Mouse (Mus musculus): ENCODE results near the gene Gm28051. TPM values are rescaled to one million over a fixed set of nuclear protein-coding genes. Genes with fewer than 3 reads are reported as not detected.
A peak's percentile ranks its signal among the peaks of the same experiment; 100 is the strongest.

The Gm28051 gene
- polyA plus RNA-seq, 1 experiment from 2014 or later, result not detected

- no peak overlapping the region for H3K9ac ChIP-seq (replicated peaks; ENCODE audit: low read length)
- ATAC-seq (ENCODE audit: low FRiP score, low TSS enrichment) (peak; percentile 64; the same call in 1 of the 2 replicates), DNase-seq (peak; percentile 87)
These were observed 37.8 kb downstream of the Gm28051 start for GRCm38 (mm10) chr12:102719552-102720315.

GRCm38 (mm10) chr12:102714654-102715395 lies 42.7 kb downstream of the Gm28051 start:
- H3K36me3 ChIP-seq (ENCODE audit: control insufficient read depth, insufficient read depth, low read length), result no peaks in the 10 kb centered on the region
- WGBS, result 85% methylated on average over 10 of the region's 10 CpGs
- ATAC-seq (ENCODE audit: low FRiP score, low TSS enrichment), result no peak

More at GRCm38 (mm10) chr12:102719552-102720315, 37.8 kb downstream of the Gm28051 start:
- WGBS, result 26% methylated on average over 13 of the region's 13 CpGs
- peak overlapping the region; percentile 27; the same call in 1 of the 2 replicates for H3K4me2 ChIP-seq (ENCODE audit: low read length)
- no peaks in the 10 kb centered on the region for H3K36me3 ChIP-seq (ENCODE audit: control insufficient read depth, insufficient read depth, low read length)
- no peak overlapping the region for H3K4me3 ChIP-seq (replicated peaks; ENCODE audit: low read depth, low read length)
- H3K27me3 ChIP-seq (ENCODE audit: control insufficient read depth, insufficient read depth, low read length), result no peaks in the 10 kb centered on the region
- no peaks in the 10 kb centered on the region for H3K4me1 ChIP-seq (ENCODE audit: control insufficient read depth, insufficient read depth, low read length)
- no peak overlapping the region for H3K27ac ChIP-seq (replicated peaks; ENCODE audit: low read depth, low read length)
- no peaks in the 10 kb centered on the region for H3K9me3 ChIP-seq (ENCODE audit: control insufficient read depth, low read length)

DNA sequence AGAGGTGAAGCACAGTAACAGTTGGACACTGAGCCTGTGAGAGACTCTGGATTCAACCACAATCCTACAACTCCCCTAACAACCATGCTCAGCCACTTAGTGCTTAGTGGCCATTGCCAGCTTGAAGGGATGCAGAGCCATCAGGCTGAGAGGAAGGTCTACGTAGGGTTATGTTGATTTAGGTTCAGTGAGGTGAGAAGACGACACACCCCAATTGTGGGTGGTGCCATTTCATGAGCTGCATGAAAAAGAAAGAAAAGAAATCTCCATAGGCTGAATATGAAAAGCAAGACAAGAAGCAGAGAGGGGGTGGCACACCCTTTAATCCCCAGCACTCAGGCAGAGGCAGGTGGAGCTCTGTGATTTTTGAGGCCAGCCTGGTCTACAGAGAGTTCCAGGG lies 43.4 kb downstream of the Gm28051 start:
- ATAC-seq (ENCODE audit: low FRiP score, low TSS enrichment) (no peak), DNase-seq (no peak)
- no peaks in the 10 kb centered on the region for H3K27me3 ChIP-seq (ENCODE audit: control insufficient read depth, insufficient read depth, low read length)
- no peaks in the 10 kb centered on the region for H3K4me1 ChIP-seq (ENCODE audit: control insufficient read depth, insufficient read depth, low read length)
- no peaks in the 10 kb centered on the region for H3K36me3 ChIP-seq (ENCODE audit: control insufficient read depth, insufficient read depth, low read length)
- H3K9me3 ChIP-seq (ENCODE audit: control insufficient read depth, low read length), result no peaks in the 10 kb centered on the region
- H3K4me3 ChIP-seq (replicated peaks; ENCODE audit: low read depth, low read length), result no peak overlapping the region
- no peak overlapping the region for H3K4me2 ChIP-seq (ENCODE audit: low read length)
- 67% methylated on average over 2 of the region's 2 CpGs for WGBS
- no peak overlapping the region for H3K9ac ChIP-seq (replicated peaks; ENCODE audit: low read length)
- H3K27ac ChIP-seq (replicated peaks; ENCODE audit: low read depth, low read length), result no peak overlapping the region

More at GRCm38 (mm10) chr12:102714654-102715395, 42.7 kb downstream of the Gm28051 start:
- Histone ChIP-seq H3K27me3 (ENCODE audit: control insufficient read depth, insufficient read depth, low read length) (no peaks in the 10 kb centered on the region), H3K27ac (replicated peaks; ENCODE audit: low read depth, low read length) (no peak overlapping the region), H3K4me2 (ENCODE audit: low read length) (no peak overlapping the region), H3K4me3 (replicated peaks; ENCODE audit: low read depth, low read length) (no peak overlapping the region), H3K9ac (replicated peaks; ENCODE audit: low read length) (no peak overlapping the region), H3K9me3 (ENCODE audit: control insufficient read depth, low read length) (no peaks in the 10 kb centered on the region), H3K4me1 (ENCODE audit: control insufficient read depth, insufficient read depth, low read length) (no peaks in the 10 kb centered on the region)
- DNase-seq, result no peak

DNA sequence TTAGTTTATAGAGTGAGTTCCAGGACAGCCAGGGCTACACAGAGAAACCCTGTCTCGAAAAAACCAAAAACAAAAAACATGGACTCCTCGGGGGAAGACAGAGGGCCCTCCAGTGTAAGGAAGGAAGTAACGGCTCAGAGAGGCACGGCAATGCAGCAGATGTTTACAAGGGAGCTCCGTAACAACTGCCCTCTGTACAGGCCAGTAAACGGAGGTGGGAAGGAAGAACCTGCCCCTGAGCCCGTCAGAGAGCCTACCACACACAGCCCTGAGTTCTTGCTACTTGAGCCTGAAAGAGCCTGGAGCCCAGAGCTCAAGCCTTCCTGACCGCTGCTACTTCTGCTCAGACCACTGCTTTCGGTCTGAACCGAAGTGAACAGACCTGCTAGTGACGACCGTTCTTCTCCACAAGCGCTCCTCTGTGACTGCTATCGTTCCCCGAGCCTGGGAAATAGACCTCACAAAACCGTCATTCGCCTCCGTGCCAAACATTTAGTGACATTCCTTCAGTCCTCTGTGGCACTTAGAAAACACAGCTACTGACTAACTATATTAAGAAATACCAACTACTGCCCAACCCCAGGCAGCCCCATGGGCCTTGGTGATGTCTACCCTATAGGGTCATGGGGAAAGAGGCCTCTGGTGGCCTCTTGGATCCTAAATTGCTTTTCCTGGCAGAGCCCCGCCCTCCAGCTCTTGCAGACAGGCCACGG lies 44.3 kb downstream of the Gm28051 start:
- no peak for ATAC-seq (ENCODE audit: low FRiP score, low TSS enrichment)
- 79% methylated on average over 20 of the region's 20 CpGs for WGBS
- no peaks in the 10 kb centered on the region for H3K27me3 ChIP-seq (ENCODE audit: control insufficient read depth, insufficient read depth, low read length)
- H3K36me3 ChIP-seq (ENCODE audit: control insufficient read depth, insufficient read depth, low read length), result no peaks in the 10 kb centered on the region
- H3K4me2 ChIP-seq (ENCODE audit: low read length), result no peak overlapping the region
- no peak overlapping the region for H3K9ac ChIP-seq (replicated peaks; ENCODE audit: low read length)
- no peak overlapping the region for H3K4me3 ChIP-seq (replicated peaks; ENCODE audit: low read depth, low read length)
- no peak overlapping the region for H3K27ac ChIP-seq (replicated peaks; ENCODE audit: low read depth, low read length)
- H3K9me3 ChIP-seq (ENCODE audit: control insufficient read depth, low read length), result no peaks in the 10 kb centered on the region
- DNase-seq, result no peak
- no peaks in the 10 kb centered on the region for H3K4me1 ChIP-seq (ENCODE audit: control insufficient read depth, insufficient read depth, low read length)

- H3K4me1 ChIP-seq (ENCODE audit: control insufficient read depth, insufficient read depth, low read length), result peaks cover 4% of the 10 kb centered on the region; the same call in 1 of the 2 replicates
- no peak overlapping the region for H3K27ac ChIP-seq (replicated peaks; ENCODE audit: low read depth, low read length)
- H3K27me3 ChIP-seq (ENCODE audit: control insufficient read depth, insufficient read depth, low read length), result no peaks in the 10 kb centered on the region
- no peaks in the 10 kb centered on the region for H3K36me3 ChIP-seq (ENCODE audit: control insufficient read depth, insufficient read depth, low read length)
- DNase-seq (no peak), ATAC-seq (ENCODE audit: low FRiP score, low TSS enrichment) (no peak)
- no peak overlapping the region for H3K9ac ChIP-seq (replicated peaks; ENCODE audit: low read length)
- H3K9me3 ChIP-seq (ENCODE audit: control insufficient read depth, low read length), result no peaks in the 10 kb centered on the region
- no peak overlapping the region for H3K4me3 ChIP-seq (replicated peaks; ENCODE audit: low read depth, low read length)
- no peak overlapping the region for H3K4me2 ChIP-seq (ENCODE audit: low read length)
- 38% methylated on average over 4 of the region's 4 CpGs for WGBS
These were observed 46.7 kb downstream of the Gm28051 start for GRCm38 (mm10) chr12:102710851-102711375.

- Histone ChIP-seq H3K4me1 (ENCODE audit: control insufficient read depth, insufficient read depth, low read length) (peaks cover 12% of the 10 kb centered on the region; the same call in 1 of the 2 replicates), H3K4me2 (ENCODE audit: low read length) (no peak overlapping the region), H3K9ac (replicated peaks; ENCODE audit: low read length) (no peak overlapping the region), H3K27me3 (ENCODE audit: control insufficient read depth, insufficient read depth, low read length) (no peaks in the 10 kb centered on the region), H3K9me3 (ENCODE audit: control insufficient read depth, low read length) (no peaks in the 10 kb centered on the region), H3K4me3 (replicated peaks; ENCODE audit: low read depth, low read length) (no peak overlapping the region), H3K27ac (replicated peaks; ENCODE audit: low read depth, low read length) (no peak overlapping the region), H3K36me3 (ENCODE audit: control insufficient read depth, insufficient read depth, low read length) (no peaks in the 10 kb centered on the region)
- WGBS, result 93% methylated on average over 5 of the region's 5 CpGs
- no peak for DNase-seq
- no peak for ATAC-seq (ENCODE audit: low FRiP score, low TSS enrichment)
These were observed 47.7 kb downstream of the Gm28051 start for GRCm38 (mm10) chr12:102709896-102710295.

GRCm38 (mm10) chr12:102708220-102708619 lies 49.3 kb downstream of the Gm28051 start:
- H3K27me3 ChIP-seq (ENCODE audit: control insufficient read depth, insufficient read depth, low read length), result no peaks in the 10 kb centered on the region
- ATAC-seq (ENCODE audit: low FRiP score, low TSS enrichment), result no peak
- no peak overlapping the region for H3K27ac ChIP-seq (replicated peaks; ENCODE audit: low read depth, low read length)
- H3K9me3 ChIP-seq (ENCODE audit: control insufficient read depth, low read length), result no peaks in the 10 kb centered on the region
- DNase-seq, result no peak
- no peak overlapping the region for H3K4me2 ChIP-seq (ENCODE audit: low read length)
- WGBS, result 68% methylated on average over 11 of the region's 11 CpGs
- H3K4me3 ChIP-seq (replicated peaks; ENCODE audit: low read depth, low read length), result no peak overlapping the region
- H3K4me1 ChIP-seq (ENCODE audit: control insufficient read depth, insufficient read depth, low read length), result peaks cover 15% of the 10 kb centered on the region
- no peak overlapping the region for H3K9ac ChIP-seq (replicated peaks; ENCODE audit: low read length)
- H3K36me3 ChIP-seq (ENCODE audit: control insufficient read depth, insufficient read depth, low read length), result no peaks in the 10 kb centered on the region

DNA sequence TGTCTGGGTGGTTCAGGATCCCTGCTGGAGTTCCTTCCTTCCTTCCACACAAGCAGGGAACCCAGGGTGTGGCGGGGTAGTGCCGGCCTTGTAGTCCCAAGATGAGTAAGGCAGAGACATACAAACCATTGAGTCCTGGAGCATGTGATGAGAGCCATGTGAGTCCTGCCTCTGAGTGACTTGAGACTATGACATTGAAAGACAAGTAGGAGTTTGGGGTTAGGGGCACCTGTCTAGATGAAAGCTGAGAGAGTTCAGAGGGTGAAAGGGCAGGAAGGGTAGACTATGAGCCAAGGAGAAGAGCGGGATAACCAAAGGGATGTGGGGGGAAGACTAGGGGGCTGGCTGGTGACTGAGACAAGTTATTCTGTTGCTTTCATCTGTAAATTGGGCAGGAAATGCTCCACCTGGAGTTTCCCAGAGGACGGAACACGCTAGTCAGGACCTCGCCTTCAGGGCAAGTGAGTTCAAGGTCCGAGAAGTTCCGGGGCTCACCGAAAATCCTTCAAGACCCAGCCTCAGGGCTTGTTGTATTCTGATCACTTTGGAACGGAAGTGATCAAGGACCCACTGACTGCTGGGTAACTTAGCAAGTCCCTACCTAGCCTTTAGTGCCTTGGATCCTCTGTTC lies 50.6 kb downstream of the Gm28051 start:
- Histone ChIP-seq H3K9me3 (ENCODE audit: control insufficient read depth, low read length) (no peaks in the 10 kb centered on the region), H3K36me3 (ENCODE audit: control insufficient read depth, insufficient read depth, low read length) (no peaks in the 10 kb centered on the region), H3K4me1 (ENCODE audit: control insufficient read depth, insufficient read depth, low read length) (peaks cover 26% of the 10 kb centered on the region), H3K27ac (replicated peaks; ENCODE audit: low read depth, low read length) (no peak overlapping the region), H3K9ac (replicated peaks; ENCODE audit: low read length) (no peak overlapping the region), H3K4me2 (ENCODE audit: low read length) (no peak overlapping the region), H3K27me3 (ENCODE audit: control insufficient read depth, insufficient read depth, low read length) (no peaks in the 10 kb centered on the region), H3K4me3 (replicated peaks; ENCODE audit: low read depth, low read length) (no peak overlapping the region)
- 93% methylated on average over 10 of the region's 10 CpGs for WGBS
- ATAC-seq (ENCODE audit: low FRiP score, low TSS enrichment), result no peak
- no peak for DNase-seq

All from midbrain, embryonic 14.5 days (tissue).